Mouse (Mus musculus) embryonic fibroblast, embryonic 13.5 days (primary cell): Measurements from ENCODE around the gene Rb1.

Experiments used
- CTCF ChIP-seq: IDR thresholded peaks from 2 replicates; pipeline ENCODE4 v1.5.1; 2011; ENCODE audit warnings: mild to moderate bottlenecking, control low read depth, low read length, moderate library complexity, borderline replicate concordance; ENCODE audit not compliant: insufficient read depth
- POLR2A ChIP-seq: IDR thresholded peaks from 2 replicates; pipeline ENCODE4 v1.6.1; 2011; ENCODE audit warnings: low read depth, mild to moderate bottlenecking, control low read depth, low read length, moderate library complexity

- TF ChIP-seq CTCF (no peak), POLR2A (no peak)
Observed at GRCm38 (mm10) chr14:73292434-73292833, 33.2 kb downstream of the Rb1 start.
